Mouse (Mus musculus) forebrain, embryonic 13.5 days (tissue): ENCODE measurements around the gene Mndal. TPM values are rescaled to one million over a fixed set of nuclear protein-coding genes. Genes with fewer than 3 reads are reported as not detected.
A peak's percentile ranks its signal among the peaks of the same experiment; 100 is the strongest.
"Not testable (repeated sequence)": the region's sequence is repeated elsewhere in the genome, so short reads cannot be mapped to it uniquely, and the experiment has no call there.

Experiments
- ATAC-seq: fragments of 200-750 bp; cut with Nextera tagmentation; 2 replicates; pipeline ENCODE4 v1.8.0; 2017
- H3K27ac ChIP-seq: fragments of 300-500 bp; sonication (generic); 2 replicates; pipeline ENCODE4 v1.5.1; 2015; ENCODE audit warnings: inconsistent platforms, mild to moderate bottlenecking, moderate library complexity
- H3K27me3 ChIP-seq: fragments of 300-500 bp; sonication (generic); 2 replicates; pipeline ENCODE4 v1.6.1; 2015; ENCODE audit warnings: mild to moderate bottlenecking, inconsistent platforms
- H3K36me3 ChIP-seq: fragments of 300-500 bp; sonication (generic); 2 replicates; pipeline ENCODE4 v1.6.1; 2015; ENCODE audit warnings: mild to moderate bottlenecking, inconsistent platforms; ENCODE audit not compliant: poor library complexity, severe bottlenecking
- H3K4me1 ChIP-seq: fragments of 300-500 bp; sonication (generic); 2 replicates; pipeline ENCODE4 v1.6.1; 2015; ENCODE audit warnings: inconsistent platforms
- H3K4me2 ChIP-seq: fragments of 300-500 bp; sonication (generic); 2 replicates; pipeline ENCODE4 v1.6.1; 2015; ENCODE audit warnings: inconsistent platforms, mild to moderate bottlenecking, moderate library complexity
- H3K4me3 ChIP-seq: fragments of 300-500 bp; sonication (generic); 2 replicates; pipeline ENCODE4 v1.5.1; 2015; ENCODE audit warnings: mild to moderate bottlenecking, inconsistent platforms
- H3K9ac ChIP-seq: fragments of 300-500 bp; sonication (generic); 2 replicates; pipeline ENCODE4 v1.6.1; 2015; ENCODE audit warnings: mild to moderate bottlenecking, inconsistent platforms
- H3K9me3 ChIP-seq: fragments of 300-500 bp; sonication (generic); replicated peaks from 2 replicates; pipeline ENCODE4 v1.6.1; 2016; ENCODE audit warnings: inconsistent platforms
- WGBS: fragments of 180-500 bp; shearing (Covaris S2); methylation state at CpG from one replicate; pipeline ENCODE4 v1.1.7; 2015; 5-methylcytosine and 5-hydroxymethylcytosine counted together
- polyA plus RNA-seq: library from polyadenylated mRNA; unstranded; fragments of >200 nt; fragmentation: Nextera tagmentation; extraction: Ambion mirVana; gene quantifications from 2 replicates; pipeline ENCODE4 v1.2.1, GENCODE M21; 2015

Mndal gene
- polyA plus RNA-seq = 0.79 and 0.90 TPM in 2 replicates

GRCm38 (mm10) chr1:173941924-173942779, at the start of gene Mndal, which contains the start of gene Ifi203:
TSS of gene Mndal (minus strand) at chr1:173942491.
TSS of gene Ifi203 (minus strand) at chr1:173942672.
- H3K9me3 ChIP-seq, H3K4me2 ChIP-seq, H3K27ac ChIP-seq, H3K4me3 ChIP-seq, H3K4me1 ChIP-seq, ATAC-seq, H3K36me3 ChIP-seq, H3K27me3 ChIP-seq, H3K9ac ChIP-seq: not testable (repeated sequence)
- WGBS = 74% methylated on average over 3 of the region's 3 CpGs

DNA sequence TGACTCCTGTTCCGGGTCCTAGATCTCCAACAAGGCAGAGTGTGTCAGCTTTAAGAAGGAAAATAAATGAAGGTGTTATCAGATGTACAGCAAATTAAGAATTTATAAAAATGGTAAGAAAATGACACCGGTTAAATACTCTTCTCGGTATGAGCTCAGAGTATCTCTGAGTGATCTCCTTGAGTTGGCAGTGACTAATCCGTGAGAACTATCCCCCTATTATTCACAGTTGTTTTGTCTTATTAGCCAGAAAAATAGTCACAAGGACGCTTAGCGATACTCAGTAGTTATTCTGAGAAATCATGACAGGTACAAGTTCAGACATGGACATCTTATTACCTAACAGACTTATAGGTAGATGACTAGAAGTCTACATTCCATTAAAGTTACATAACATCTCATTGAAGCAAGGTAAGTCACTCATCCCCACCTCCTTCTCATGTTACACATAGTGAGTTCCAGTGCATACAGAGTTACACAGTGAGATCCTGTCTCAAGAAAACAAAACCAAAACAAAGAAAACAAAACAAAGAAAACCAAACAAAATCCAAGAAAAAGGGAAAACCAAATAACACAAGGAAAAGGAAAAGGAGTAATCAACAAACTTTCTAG, 40.5 kb upstream of the Mndal start, which contains the start of gene Ifi202b:
TSS of gene Ifi202b (minus strand) at position 51 of the 612 bp plus-strand sequence.
- not testable (repeated sequence) for H3K4me2 ChIP-seq, H3K36me3 ChIP-seq, ATAC-seq, H3K4me3 ChIP-seq, H3K4me1 ChIP-seq, H3K9me3 ChIP-seq, H3K9ac ChIP-seq, H3K27me3 ChIP-seq, H3K27ac ChIP-seq
- WGBS = 88% methylated on average over 6 of the region's 6 CpGs

- H3K27ac ChIP-seq, H3K4me1 ChIP-seq, H3K27me3 ChIP-seq, H3K4me2 ChIP-seq, H3K4me3 ChIP-seq, H3K9me3 ChIP-seq, H3K9ac ChIP-seq, ATAC-seq, H3K36me3 ChIP-seq: not testable (repeated sequence)
- WGBS = 51% methylated on average over 3 of the region's 3 CpGs
These were observed 38.7 kb upstream of the Mndal start for GRCm38 (mm10) chr1:173981038-173981437.

GRCm38 (mm10) chr1:173977622-173978021, 35.3 kb upstream of the Mndal start:
- Histone ChIP-seq H3K9ac (no peak overlapping the region), H3K4me2 (no peak overlapping the region), H3K27me3 (no peaks in the 10 kb centered on the region), H3K4me1 (no peaks in the 10 kb centered on the region), H3K36me3 (no peaks in the 10 kb centered on the region), H3K4me3 (no peak overlapping the region), H3K9me3 (no peaks in the 10 kb centered on the region), H3K27ac (no peak overlapping the region)
- ATAC-seq = no peak

GRCm38 (mm10) chr1:173973111-173973510, 30.8 kb upstream of the Mndal start:
- Histone ChIP-seq H3K4me1 (no peaks in the 10 kb centered on the region), H3K9me3 (no peaks in the 10 kb centered on the region), H3K27ac (no peak overlapping the region), H3K4me3 (no peak overlapping the region), H3K4me2 (no peak overlapping the region), H3K27me3 (no peaks in the 10 kb centered on the region), H3K9ac (no peak overlapping the region), H3K36me3 (no peaks in the 10 kb centered on the region)
- no peak for ATAC-seq

DNA sequence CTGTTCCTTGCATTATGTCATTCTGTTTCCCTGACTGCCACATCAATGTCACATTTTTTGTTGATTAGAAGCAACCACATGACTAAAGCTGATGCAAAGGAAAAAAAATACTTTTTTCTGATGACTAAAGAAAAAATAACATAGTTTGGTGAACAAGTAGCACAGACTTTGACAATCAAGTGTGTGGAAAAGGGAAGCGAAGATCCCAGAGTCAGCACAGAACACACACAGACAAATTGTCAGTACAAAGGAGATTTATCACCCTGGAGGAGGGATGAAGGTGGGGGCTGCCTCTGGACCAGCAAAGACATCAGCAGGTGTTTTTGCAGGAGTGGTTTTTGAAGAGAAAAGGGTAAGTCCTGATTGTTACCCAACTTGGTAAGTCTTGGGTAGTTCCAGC, 19.2 kb upstream of the Mndal start:
- not testable (repeated sequence) for ATAC-seq, H3K36me3 ChIP-seq, H3K9me3 ChIP-seq, H3K4me3 ChIP-seq, H3K4me2 ChIP-seq, H3K9ac ChIP-seq, H3K27me3 ChIP-seq, H3K4me1 ChIP-seq, H3K27ac ChIP-seq
- 97% methylated on average over 1 of the region's 1 CpGs for WGBS

GRCm38 (mm10) chr1:173959998-173960397, 17.7 kb upstream of the Mndal start:
- not testable (repeated sequence) for ATAC-seq
- WGBS = 70% methylated on average over 3 of the region's 3 CpGs

DNA sequence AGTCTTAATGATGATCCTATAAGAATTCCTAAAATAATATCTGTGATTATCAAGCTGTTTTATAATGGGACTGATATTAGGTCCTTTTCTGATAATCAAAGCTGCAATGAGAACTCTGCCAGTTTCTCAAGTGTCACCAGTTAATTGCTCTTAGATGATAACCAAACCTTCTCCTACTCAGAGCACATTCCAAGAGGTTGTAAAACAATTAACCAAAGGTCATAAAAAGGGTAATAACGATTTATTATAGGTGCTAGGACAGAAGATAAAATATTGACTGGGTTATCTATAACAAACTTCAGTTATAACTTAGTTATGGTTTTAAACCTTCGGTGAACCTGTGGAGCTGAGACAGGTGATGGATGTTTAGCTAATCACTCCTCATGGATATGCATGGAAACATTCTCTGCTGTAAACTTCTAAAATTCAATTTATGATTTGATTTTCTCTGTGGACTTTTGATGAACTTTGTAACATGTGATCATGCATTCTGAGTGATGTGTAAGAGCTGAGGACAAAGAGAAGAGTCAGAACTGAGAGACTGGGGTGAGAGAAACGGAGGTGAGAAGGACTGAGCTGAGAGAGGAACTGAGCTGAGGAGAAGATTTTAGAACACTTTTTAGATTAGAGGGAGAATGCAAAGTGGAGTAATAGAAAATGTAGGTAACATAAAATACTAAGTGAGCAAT, 13.7 kb upstream of the Mndal start:
- H3K4me1 ChIP-seq, H3K27ac ChIP-seq, H3K27me3 ChIP-seq, H3K4me2 ChIP-seq, H3K9ac ChIP-seq, ATAC-seq, H3K36me3 ChIP-seq, H3K9me3 ChIP-seq, H3K4me3 ChIP-seq: not testable (repeated sequence)
- 84% methylated on average over 3 of the region's 3 CpGs for WGBS

More at GRCm38 (mm10) chr1:173959998-173960397, 17.7 kb upstream of the Mndal start:
- not testable (repeated sequence) for H3K36me3 ChIP-seq, H3K9me3 ChIP-seq, H3K4me2 ChIP-seq, H3K27ac ChIP-seq, H3K4me1 ChIP-seq, H3K27me3 ChIP-seq, H3K4me3 ChIP-seq, H3K9ac ChIP-seq

GRCm38 (mm10) chr1:173955071-173955796, 12.9 kb upstream of the Mndal start:
- no peaks in the 10 kb centered on the region for H3K9me3 ChIP-seq
- no peak overlapping the region for H3K9ac ChIP-seq
- no peak overlapping the region for H3K4me2 ChIP-seq
- no peaks in the 10 kb centered on the region for H3K27me3 ChIP-seq
- 82% methylated on average over 2 of the region's 2 CpGs for WGBS
- H3K4me3 ChIP-seq = no peak overlapping the region
- no peaks in the 10 kb centered on the region for H3K36me3 ChIP-seq
- no peak overlapping the region for H3K27ac ChIP-seq
- no peaks in the 10 kb centered on the region for H3K4me1 ChIP-seq
- no peak for ATAC-seq

GRCm38 (mm10) chr1:173953563-173953962, 11.3 kb upstream of the Mndal start:
- Histone ChIP-seq H3K27ac (no peak overlapping the region), H3K9ac (no peak overlapping the region), H3K36me3 (no peaks in the 10 kb centered on the region), H3K4me3 (no peak overlapping the region), H3K4me2 (no peak overlapping the region), H3K27me3 (no peaks in the 10 kb centered on the region), H3K9me3 (no peaks in the 10 kb centered on the region), H3K4me1 (no peaks in the 10 kb centered on the region)
- ATAC-seq = no peak
- 93% methylated on average over 1 of the region's 1 CpGs for WGBS

- not testable (repeated sequence) for H3K4me1 ChIP-seq, H3K9me3 ChIP-seq, H3K9ac ChIP-seq, H3K4me2 ChIP-seq, H3K27ac ChIP-seq, H3K27me3 ChIP-seq, ATAC-seq, H3K4me3 ChIP-seq, H3K36me3 ChIP-seq
- 88% methylated on average over 2 of the region's 2 CpGs for WGBS
These were observed 6.8 kb upstream of the Mndal start for GRCm38 (mm10) chr1:173949044-173949443.

DNA sequence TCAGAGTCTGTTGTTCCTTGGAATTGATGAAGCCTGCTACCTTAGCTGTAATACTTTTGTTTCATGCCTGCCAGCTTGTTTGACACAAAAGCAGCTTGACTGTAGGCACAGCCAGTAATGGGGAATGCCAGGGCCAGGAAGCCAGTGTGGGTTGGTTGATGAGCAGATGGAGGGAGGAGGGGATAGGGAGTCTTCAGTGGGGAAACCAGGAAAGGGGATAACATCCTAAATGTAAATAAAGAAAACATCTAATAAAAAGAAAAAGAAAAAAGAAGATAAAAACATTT, 432 bp upstream of the Mndal start:
- H3K36me3 ChIP-seq, H3K4me1 ChIP-seq: not testable (repeated sequence)
- ATAC-seq = peak; percentile 61; the same call in 1 of the 2 replicates

More for the DNA sequence above, 432 bp upstream of the Mndal start:
- H3K27ac ChIP-seq, H3K4me3 ChIP-seq, H3K4me2 ChIP-seq, H3K9ac ChIP-seq, H3K27me3 ChIP-seq, H3K9me3 ChIP-seq: not testable (repeated sequence)
